Mouse (Mus musculus): Measurements from ENCODE around the gene Olfr487. TPM values are rescaled to one million over a fixed set of nuclear protein-coding genes. Genes with fewer than 3 reads are reported as not detected.

Olfr487 gene
- polyA plus RNA-seq (2014; fragmentation: Illumina TruSeq; extraction: RNeasy Lipid Tissue Mini Kit (QIAGEN cat#74804); ENCODE audit: low read depth, low replicate concordance) = not detected

GRCm38 (mm10) chr7:108214536-108214935 lies at the start of gene Olfr487:
Gene Olfr487 (minus strand): TSS chr7:108214636.

GRCm38 (mm10) chr7:108258247-108258646 lies 43.8 kb upstream of the Olfr487 start, which contains the start of gene Olfr488:
Gene Olfr488 (minus strand): TSS chr7:108258347.

DNA sequence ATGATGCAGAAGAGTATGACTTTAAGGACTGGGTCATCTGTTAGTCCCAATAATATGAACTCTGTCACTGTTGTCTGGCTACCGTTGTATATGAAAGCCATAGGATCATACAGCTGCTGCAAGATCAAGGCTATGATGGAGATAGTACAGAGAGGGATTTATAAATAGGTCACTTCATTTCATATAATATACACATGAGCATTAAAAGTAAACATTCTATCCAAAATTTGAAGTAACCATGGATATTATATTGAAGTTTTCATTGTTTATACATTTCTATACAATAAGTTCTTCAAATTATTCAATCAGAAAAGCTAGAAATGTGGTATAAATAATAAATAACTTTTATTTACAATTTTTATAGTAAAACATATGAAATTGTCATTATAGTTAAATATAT lies 41.8 kb downstream of the Olfr487 start, which contains the start of gene Olfr486:
Gene Olfr486 (minus strand): TSS at position 101 of the 400 bp plus-strand sequence.

DNA sequence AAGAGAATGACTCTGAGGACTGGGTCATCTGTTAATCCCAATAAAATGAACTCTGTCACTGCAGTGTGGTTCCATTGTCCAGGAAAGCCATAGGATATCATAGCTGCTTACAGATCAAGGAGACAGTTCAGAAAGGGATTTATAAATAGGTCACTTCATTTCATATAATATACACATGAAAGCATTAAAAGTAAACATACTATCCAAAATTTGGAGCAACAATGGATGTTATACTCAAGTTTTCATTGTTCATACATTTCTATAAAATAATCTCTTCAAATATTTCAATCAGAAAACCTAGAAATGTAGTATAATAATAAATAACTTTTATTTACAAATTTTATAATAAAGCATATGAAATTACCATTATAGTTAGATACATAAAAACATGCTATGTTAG lies 54.7 kb downstream of the Olfr487 start, which contains the start of gene Olfr485:
Gene Olfr485 (minus strand): TSS at position 101 of the 400 bp plus-strand sequence.

Other genes starting within 250 kb of the Olfr487 start
- not detected for gene Olfr476, start 249.8 kb downstream of the Olfr487 start, polyA plus RNA-seq (2014; fragmentation: Illumina TruSeq; extraction: RNeasy Lipid Tissue Mini Kit (QIAGEN cat#74804); ENCODE audit: low read depth, low replicate concordance)
- gene Olfr477, start 227.9 kb downstream of the Olfr487 start, polyA plus RNA-seq (2014; fragmentation: Illumina TruSeq; extraction: RNeasy Lipid Tissue Mini Kit (QIAGEN cat#74804); ENCODE audit: low read depth, low replicate concordance) = not detected
- not detected for gene Olfr478, start 180.6 kb downstream of the Olfr487 start, polyA plus RNA-seq (2014; fragmentation: Illumina TruSeq; extraction: RNeasy Lipid Tissue Mini Kit (QIAGEN cat#74804); ENCODE audit: low read depth, low replicate concordance)
- gene Olfr479, start 163.9 kb downstream of the Olfr487 start, polyA plus RNA-seq (2014; fragmentation: Illumina TruSeq; extraction: RNeasy Lipid Tissue Mini Kit (QIAGEN cat#74804); ENCODE audit: low read depth, low replicate concordance) = not detected
- not detected for gene Olfr480, start 147.3 kb downstream of the Olfr487 start, polyA plus RNA-seq (2014; fragmentation: Illumina TruSeq; extraction: RNeasy Lipid Tissue Mini Kit (QIAGEN cat#74804); ENCODE audit: low read depth, low replicate concordance)
- not detected for gene Olfr481, start 134.8 kb downstream of the Olfr487 start, polyA plus RNA-seq (2014; fragmentation: Illumina TruSeq; extraction: RNeasy Lipid Tissue Mini Kit (QIAGEN cat#74804); ENCODE audit: low read depth, low replicate concordance)
- gene Olfr482, start 117.0 kb downstream of the Olfr487 start, polyA plus RNA-seq (2014; fragmentation: Illumina TruSeq; extraction: RNeasy Lipid Tissue Mini Kit (QIAGEN cat#74804); ENCODE audit: low read depth, low replicate concordance) = not detected
- gene Olfr483, start 113.8 kb downstream of the Olfr487 start, polyA plus RNA-seq (2014; fragmentation: Illumina TruSeq; extraction: RNeasy Lipid Tissue Mini Kit (QIAGEN cat#74804); ENCODE audit: low read depth, low replicate concordance) = not detected
- not detected for gene Olfr484, start 87.2 kb downstream of the Olfr487 start, polyA plus RNA-seq (2014; fragmentation: Illumina TruSeq; extraction: RNeasy Lipid Tissue Mini Kit (QIAGEN cat#74804); ENCODE audit: low read depth, low replicate concordance)
- not detected for gene Olfr485, start 54.8 kb downstream of the Olfr487 start, polyA plus RNA-seq (2014; fragmentation: Illumina TruSeq; extraction: RNeasy Lipid Tissue Mini Kit (QIAGEN cat#74804); ENCODE audit: low read depth, low replicate concordance)
- gene Olfr486, start 41.9 kb downstream of the Olfr487 start, polyA plus RNA-seq (2014; fragmentation: Illumina TruSeq; extraction: RNeasy Lipid Tissue Mini Kit (QIAGEN cat#74804); ENCODE audit: low read depth, low replicate concordance) = not detected
- not detected for gene Olfr488, start 43.7 kb upstream of the Olfr487 start, polyA plus RNA-seq (2014; fragmentation: Illumina TruSeq; extraction: RNeasy Lipid Tissue Mini Kit (QIAGEN cat#74804); ENCODE audit: low read depth, low replicate concordance)
- not detected for gene Olfr490, start 74.3 kb upstream of the Olfr487 start, polyA plus RNA-seq (2014; fragmentation: Illumina TruSeq; extraction: RNeasy Lipid Tissue Mini Kit (QIAGEN cat#74804); ENCODE audit: low read depth, low replicate concordance)
- gene Olfr491, start 98.8 kb upstream of the Olfr487 start, polyA plus RNA-seq (2014; fragmentation: Illumina TruSeq; extraction: RNeasy Lipid Tissue Mini Kit (QIAGEN cat#74804); ENCODE audit: low read depth, low replicate concordance) = not detected
- not detected for gene Olfr492, start 109.0 kb upstream of the Olfr487 start, polyA plus RNA-seq (2014; fragmentation: Illumina TruSeq; extraction: RNeasy Lipid Tissue Mini Kit (QIAGEN cat#74804); ENCODE audit: low read depth, low replicate concordance)
- not detected for gene Olfr493, start 132.3 kb upstream of the Olfr487 start, polyA plus RNA-seq (2014; fragmentation: Illumina TruSeq; extraction: RNeasy Lipid Tissue Mini Kit (QIAGEN cat#74804); ENCODE audit: low read depth, low replicate concordance)
- not detected for gene Olfr494, start 150.7 kb upstream of the Olfr487 start, polyA plus RNA-seq (2014; fragmentation: Illumina TruSeq; extraction: RNeasy Lipid Tissue Mini Kit (QIAGEN cat#74804); ENCODE audit: low read depth, low replicate concordance)
- not detected for gene Olfr495, start 178.5 kb upstream of the Olfr487 start, polyA plus RNA-seq (2014; fragmentation: Illumina TruSeq; extraction: RNeasy Lipid Tissue Mini Kit (QIAGEN cat#74804); ENCODE audit: low read depth, low replicate concordance)
- not detected for gene Olfr497, start 205.8 kb upstream of the Olfr487 start, polyA plus RNA-seq (2014; fragmentation: Illumina TruSeq; extraction: RNeasy Lipid Tissue Mini Kit (QIAGEN cat#74804); ENCODE audit: low read depth, low replicate concordance)